Mouse (Mus musculus) testis, adult 2 months (tissue): Measurements from ENCODE around the gene Bcl2.

ENCODE experiments used
- CTCF ChIP-seq: fragments of 200-500 bp; IDR thresholded peaks from 2 replicates; pipeline ENCODE4 v1.5.1; 2012; ENCODE audit warnings: low read depth, mild to moderate bottlenecking, inconsistent platforms, low read length, moderate library complexity; ENCODE audit not compliant: control insufficient read depth, insufficient read depth, insufficient replicate concordance
- POLR2A ChIP-seq: fragments of 200-500 bp; IDR thresholded peaks from 2 replicates; pipeline ENCODE4 v1.6.1; 2012; ENCODE audit warnings: low read depth, mild to moderate bottlenecking, inconsistent platforms, low read length, moderate library complexity; ENCODE audit not compliant: control insufficient read depth

DNA sequence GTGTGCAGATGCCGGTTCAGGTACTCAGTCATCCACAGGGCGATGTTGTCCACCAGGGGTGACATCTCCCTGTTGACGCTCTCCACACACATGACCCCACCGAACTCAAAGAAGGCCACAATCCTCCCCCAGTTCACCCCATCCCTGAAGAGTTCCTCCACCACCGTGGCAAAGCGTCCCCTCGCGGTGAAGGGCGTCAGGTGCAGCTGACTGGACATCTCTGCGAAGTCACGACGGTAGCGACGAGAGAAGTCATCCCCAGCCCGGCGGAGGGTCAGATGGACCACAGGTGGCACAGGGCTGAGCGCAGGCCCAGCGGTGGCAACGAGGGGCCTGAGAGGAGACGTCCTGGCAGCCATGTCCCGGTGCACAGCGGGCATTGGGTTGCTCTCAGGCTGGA, 1.7 kb downstream of the Bcl2 start:
- TF ChIP-seq CTCF (peak; percentile 72; the same call in 1 of the 2 replicates), POLR2A (no peak)
